Mouse (Mus musculus): ENCODE results near the gene Ptpra. TPM values are rescaled to one million over a fixed set of nuclear protein-coding genes. Genes with fewer than 3 reads are reported as not detected.

Gene Ptpra
- polyA plus RNA-seq, 1 experiment from 2014 or later, result 144 TPM

DNA sequence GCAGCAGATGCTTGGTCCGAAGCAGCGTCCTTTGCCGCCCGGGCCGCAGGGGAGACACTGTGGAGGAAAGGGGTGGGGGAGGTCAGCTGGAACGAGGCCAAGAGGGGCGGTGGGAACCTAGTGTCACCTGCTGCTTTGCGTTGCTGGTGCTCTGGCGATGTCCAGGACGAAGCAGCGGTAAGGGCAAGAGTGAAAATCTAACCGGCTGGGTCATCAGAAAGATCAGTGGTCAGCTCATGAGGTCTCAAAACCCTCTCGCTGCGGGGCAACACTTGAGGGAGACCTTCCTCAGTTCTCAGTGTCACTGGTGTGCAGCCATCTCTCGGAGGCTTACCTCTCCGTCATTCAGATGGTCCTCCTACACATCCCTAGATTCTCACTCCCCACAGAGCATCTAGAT, 131.1 kb downstream of the Ptpra start:
- Histone ChIP-seq H3K4me3 (ENCODE audit: low read depth, low read length) (peak overlapping the region; percentile 29), H3K4me2 (ENCODE audit: low read length) (peak overlapping the region; percentile 57), H3K27me3 (ENCODE audit: control insufficient read depth, insufficient read depth, low read depth, low read length) (peaks cover 58% of the 10 kb centered on the region), H3K4me1 (ENCODE audit: control insufficient read depth, insufficient read depth, low read length) (peaks cover 16% of the 10 kb centered on the region), H3K27ac (ENCODE audit: low read length) (no peak overlapping the region), H3K9ac (ENCODE audit: low read depth, low read length) (no peak overlapping the region), H3K9me3 (replicated peaks; ENCODE audit: control insufficient read depth, low read length, poor library complexity, severe bottlenecking) (no peaks in the 10 kb centered on the region), H3K36me3 (ENCODE audit: control insufficient read depth, insufficient read depth, low read length) (no peaks in the 10 kb centered on the region)
- ATAC-seq, result no peak
- WGBS, result 4% methylated on average over 16 of the region's 16 CpGs

DNA sequence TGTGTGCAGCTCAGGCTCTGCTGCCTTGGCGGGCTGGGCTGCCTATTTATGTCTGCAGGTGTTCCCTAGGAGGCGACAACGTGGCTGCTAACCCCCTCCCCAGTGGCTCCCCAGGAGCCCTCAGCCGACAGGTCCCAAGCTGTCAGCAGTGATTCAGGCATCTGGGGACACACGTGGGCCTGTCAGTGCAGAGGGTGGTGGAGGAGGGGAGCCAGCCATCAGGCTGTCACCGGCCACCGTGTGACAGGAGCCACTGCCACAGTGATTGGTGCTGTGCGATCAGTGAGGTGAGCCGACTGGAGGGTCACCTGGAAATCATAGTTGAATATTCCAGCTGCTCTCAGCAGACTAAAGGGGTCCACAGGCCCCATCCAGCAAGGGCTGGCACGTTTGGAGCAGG, 132.5 kb downstream of the Ptpra start, which contains the start of gene Avp:
TSS of gene Avp (minus strand) at position 3 of the 400 bp plus-strand sequence.
- Histone ChIP-seq H3K9ac (ENCODE audit: low read depth, low read length) (no peak within 1 kb of the TSS), H3K36me3 (ENCODE audit: control insufficient read depth, insufficient read depth, low read length) (no peaks in the 10 kb centered on the region), H3K4me3 (ENCODE audit: low read depth, low read length) (no peak within 1 kb of the TSS), H3K9me3 (replicated peaks; ENCODE audit: control insufficient read depth, low read length, poor library complexity, severe bottlenecking) (no peaks in the 10 kb centered on the region), H3K4me2 (ENCODE audit: low read length) (no peak within 1 kb of the TSS), H3K4me1 (ENCODE audit: control insufficient read depth, insufficient read depth, low read length) (peaks cover 11% of the 10 kb centered on the region), H3K27me3 (ENCODE audit: control insufficient read depth, insufficient read depth, low read depth, low read length) (peaks cover 51% of the 10 kb centered on the region), H3K27ac (ENCODE audit: low read length) (no peak within 1 kb of the TSS)
- no peak for ATAC-seq
- WGBS, result 30% methylated on average over 10 of the region's 10 CpGs

DNA sequence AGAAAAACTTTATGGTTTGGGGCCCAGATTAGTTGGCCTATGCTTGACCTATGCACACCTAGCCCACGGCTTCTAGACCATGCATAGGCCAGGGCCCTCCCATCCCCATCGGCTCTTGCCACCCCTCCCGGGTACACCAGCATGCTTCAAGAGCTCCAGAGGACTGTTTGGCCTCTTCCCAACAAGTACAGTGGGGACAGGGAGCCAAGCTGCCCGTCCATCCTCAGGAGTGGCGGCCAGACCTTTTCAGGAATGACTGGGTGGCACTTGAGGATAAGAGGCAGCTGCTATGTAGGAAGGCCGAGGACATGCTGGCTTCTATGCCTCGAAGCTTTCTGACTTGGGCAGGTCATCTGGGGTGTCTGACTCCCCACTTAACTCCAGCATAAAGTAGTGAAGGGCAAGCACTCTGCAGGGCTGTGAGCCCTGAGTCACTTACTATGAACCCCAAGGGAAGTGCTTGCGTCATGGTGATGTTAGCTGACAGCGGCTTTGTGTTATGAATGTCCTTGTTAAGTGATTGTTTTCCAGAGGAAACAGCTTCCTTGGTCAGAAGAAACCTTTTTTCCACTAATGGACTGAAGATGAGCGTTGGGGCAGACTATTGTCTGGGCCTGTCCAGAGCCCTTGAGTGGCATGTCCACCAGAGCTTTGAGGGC, 134.0 kb downstream of the Ptpra start:
- Histone ChIP-seq H3K4me2 (ENCODE audit: low read length) (no peak overlapping the region), H3K9me3 (replicated peaks; ENCODE audit: control insufficient read depth, low read length, poor library complexity, severe bottlenecking) (no peaks in the 10 kb centered on the region), H3K9ac (ENCODE audit: low read depth, low read length) (no peak overlapping the region), H3K27me3 (ENCODE audit: control insufficient read depth, insufficient read depth, low read depth, low read length) (peaks cover 37% of the 10 kb centered on the region), H3K4me1 (ENCODE audit: control insufficient read depth, insufficient read depth, low read length) (peaks cover 8% of the 10 kb centered on the region), H3K27ac (ENCODE audit: low read length) (no peak overlapping the region), H3K36me3 (ENCODE audit: control insufficient read depth, insufficient read depth, low read length) (no peaks in the 10 kb centered on the region), H3K4me3 (ENCODE audit: low read depth, low read length) (no peak overlapping the region)
- no peak for ATAC-seq
- 78% methylated on average over 10 of the region's 10 CpGs for WGBS

DNA sequence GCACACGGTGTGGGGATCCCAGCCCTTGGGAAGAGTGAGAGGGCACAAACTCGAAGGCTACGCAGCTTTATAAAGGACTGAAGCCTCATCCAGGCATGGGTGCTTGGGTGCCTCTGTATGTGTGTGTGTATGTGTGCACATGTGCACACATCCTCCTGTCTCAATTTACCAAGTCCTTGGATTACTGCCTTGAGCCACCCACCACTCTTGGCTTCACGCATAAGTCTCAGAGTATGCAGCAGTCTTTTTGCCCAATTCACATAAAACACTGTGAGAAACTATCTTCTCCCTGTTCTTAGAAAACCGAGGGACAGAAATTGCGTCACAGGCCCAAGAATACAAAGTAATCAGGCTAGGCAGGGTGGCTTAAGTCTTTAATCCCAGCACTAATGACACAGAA, 135.9 kb downstream of the Ptpra start:
- Histone ChIP-seq H3K4me3 (ENCODE audit: low read depth, low read length) (no peak overlapping the region), H3K9me3 (replicated peaks; ENCODE audit: control insufficient read depth, low read length, poor library complexity, severe bottlenecking) (no peaks in the 10 kb centered on the region), H3K36me3 (ENCODE audit: control insufficient read depth, insufficient read depth, low read length) (peaks cover 6% of the 10 kb centered on the region), H3K4me1 (ENCODE audit: control insufficient read depth, insufficient read depth, low read length) (no peaks in the 10 kb centered on the region; the same call in 1 of the 2 replicates), H3K9ac (ENCODE audit: low read depth, low read length) (no peak overlapping the region), H3K4me2 (ENCODE audit: low read length) (no peak overlapping the region), H3K27me3 (ENCODE audit: control insufficient read depth, insufficient read depth, low read depth, low read length) (peaks cover 17% of the 10 kb centered on the region), H3K27ac (ENCODE audit: low read length) (no peak overlapping the region)
- WGBS, result 90% methylated on average over 6 of the region's 6 CpGs
- ATAC-seq, result no peak

DNA sequence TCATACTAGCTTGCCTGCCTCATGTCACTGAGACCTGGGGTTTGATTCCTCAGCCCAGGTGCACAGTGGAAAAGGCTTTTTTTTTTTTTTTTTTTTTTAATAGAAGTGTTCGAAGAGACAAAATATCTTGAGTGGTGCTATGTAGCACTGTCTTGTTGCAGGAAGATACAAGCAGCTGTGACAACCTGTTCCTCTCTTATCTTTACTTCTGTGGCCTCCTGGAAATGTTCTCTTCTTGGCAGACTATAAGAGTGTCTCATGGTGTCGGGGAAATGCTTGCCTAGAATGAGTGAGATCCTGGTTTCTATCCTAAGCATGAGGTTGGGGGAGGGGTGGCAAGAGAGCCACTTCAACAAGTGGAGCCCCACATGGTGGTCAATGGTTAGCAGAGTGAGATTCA, 138.3 kb downstream of the Ptpra start:
- Histone ChIP-seq H3K4me3 (ENCODE audit: low read depth, low read length) (no peak overlapping the region), H3K36me3 (ENCODE audit: control insufficient read depth, insufficient read depth, low read length) (peaks cover 11% of the 10 kb centered on the region), H3K9ac (ENCODE audit: low read depth, low read length) (no peak overlapping the region), H3K27me3 (ENCODE audit: control insufficient read depth, insufficient read depth, low read depth, low read length) (no peaks in the 10 kb centered on the region), H3K4me2 (ENCODE audit: low read length) (no peak overlapping the region), H3K27ac (ENCODE audit: low read length) (no peak overlapping the region), H3K4me1 (ENCODE audit: control insufficient read depth, insufficient read depth, low read length) (no peaks in the 10 kb centered on the region), H3K9me3 (replicated peaks; ENCODE audit: control insufficient read depth, low read length, poor library complexity, severe bottlenecking) (no peaks in the 10 kb centered on the region)
- no peak for ATAC-seq
- WGBS, result 93% methylated on average over 2 of the region's 2 CpGs

DNA sequence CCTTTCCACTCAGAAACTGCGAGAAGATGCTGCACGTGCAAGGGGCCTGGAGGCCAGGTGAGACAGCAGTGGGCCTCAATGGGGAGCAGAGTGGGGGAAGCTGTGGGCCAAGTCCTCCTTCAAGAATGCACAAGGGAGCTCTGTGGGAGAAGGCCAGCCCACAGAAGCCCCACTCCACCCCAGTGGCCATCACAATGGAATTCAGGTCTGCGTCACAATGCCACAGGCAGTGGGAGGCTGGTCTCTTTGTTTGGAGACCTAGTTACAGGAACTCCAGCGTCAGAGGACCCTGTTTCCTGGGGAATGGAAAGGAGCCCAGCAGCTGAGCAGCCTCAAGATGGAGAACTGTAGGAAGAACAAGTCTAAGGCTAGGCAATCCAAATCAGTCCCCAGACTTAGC, 139.1 kb downstream of the Ptpra start:
- H3K4me3 ChIP-seq (ENCODE audit: low read depth, low read length), result no peak overlapping the region
- H3K27me3 ChIP-seq (ENCODE audit: control insufficient read depth, insufficient read depth, low read depth, low read length), result no peaks in the 10 kb centered on the region
- 63% methylated on average over 4 of the region's 4 CpGs for WGBS
- no peak overlapping the region for H3K9ac ChIP-seq (ENCODE audit: low read depth, low read length)
- H3K27ac ChIP-seq (ENCODE audit: low read length), result no peak overlapping the region
- H3K4me2 ChIP-seq (ENCODE audit: low read length), result no peak overlapping the region
- H3K9me3 ChIP-seq (replicated peaks; ENCODE audit: control insufficient read depth, low read length, poor library complexity, severe bottlenecking), result no peaks in the 10 kb centered on the region
- H3K36me3 ChIP-seq (ENCODE audit: control insufficient read depth, insufficient read depth, low read length), result peaks cover 11% of the 10 kb centered on the region
- no peak for ATAC-seq
- no peaks in the 10 kb centered on the region for H3K4me1 ChIP-seq (ENCODE audit: control insufficient read depth, insufficient read depth, low read length)

DNA sequence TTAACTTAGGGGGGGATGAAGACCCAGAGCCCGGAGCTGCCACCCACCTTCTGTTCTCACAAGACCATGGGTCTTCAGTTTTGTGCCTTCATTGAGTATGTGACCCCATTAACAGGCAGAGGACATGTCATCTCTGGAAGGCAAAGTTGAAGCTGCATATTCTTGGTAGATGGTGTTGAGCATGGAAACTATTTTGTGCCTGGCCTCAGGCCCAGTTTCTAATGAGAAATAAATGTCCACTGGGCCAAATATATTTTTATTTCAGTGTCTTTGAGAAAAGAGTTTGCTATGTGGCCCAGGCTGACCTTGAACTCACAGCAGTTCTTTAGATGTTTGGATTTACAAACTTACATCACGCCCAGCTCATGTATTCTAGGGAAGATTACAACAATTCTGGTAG, 139.7 kb downstream of the Ptpra start:
- Histone ChIP-seq H3K9ac (ENCODE audit: low read depth, low read length) (no peak overlapping the region), H3K27me3 (ENCODE audit: control insufficient read depth, insufficient read depth, low read depth, low read length) (no peaks in the 10 kb centered on the region), H3K9me3 (replicated peaks; ENCODE audit: control insufficient read depth, low read length, poor library complexity, severe bottlenecking) (no peaks in the 10 kb centered on the region), H3K4me3 (ENCODE audit: low read depth, low read length) (no peak overlapping the region), H3K4me1 (ENCODE audit: control insufficient read depth, insufficient read depth, low read length) (no peaks in the 10 kb centered on the region), H3K27ac (ENCODE audit: low read length) (no peak overlapping the region), H3K4me2 (ENCODE audit: low read length) (no peak overlapping the region), H3K36me3 (ENCODE audit: control insufficient read depth, insufficient read depth, low read length) (peaks cover 13% of the 10 kb centered on the region)
- 94% methylated on average over 2 of the region's 2 CpGs for WGBS
- no peak for ATAC-seq

DNA sequence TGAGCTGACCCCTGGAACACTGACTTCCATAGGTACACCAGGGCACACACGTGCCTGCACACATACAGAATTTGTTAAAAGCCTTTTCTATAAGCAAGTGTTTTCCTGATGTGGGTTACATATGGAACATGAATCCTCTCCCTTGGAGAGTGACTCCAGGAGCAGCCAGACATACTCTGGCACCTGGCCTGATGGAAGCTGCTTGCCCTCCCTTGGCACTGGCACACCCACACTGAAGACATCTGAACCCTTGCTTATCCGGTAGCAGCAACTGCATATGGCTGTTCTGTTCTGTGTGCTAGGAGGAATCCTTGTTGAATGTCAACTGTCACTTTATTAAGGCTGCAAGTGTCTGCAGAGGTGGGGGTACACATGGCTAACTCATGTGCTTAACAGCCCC, 140.9 kb downstream of the Ptpra start:
- WGBS, result 98% methylated on average over 2 of the region's 2 CpGs
- peaks cover 16% of the 10 kb centered on the region for H3K36me3 ChIP-seq (ENCODE audit: control insufficient read depth, insufficient read depth, low read length)
- H3K9me3 ChIP-seq (replicated peaks; ENCODE audit: control insufficient read depth, low read length, poor library complexity, severe bottlenecking), result no peaks in the 10 kb centered on the region
- H3K4me2 ChIP-seq (ENCODE audit: low read length), result no peak overlapping the region
- ATAC-seq, result no peak
- H3K27ac ChIP-seq (ENCODE audit: low read length), result no peak overlapping the region
- H3K4me3 ChIP-seq (ENCODE audit: low read depth, low read length), result no peak overlapping the region
- no peaks in the 10 kb centered on the region for H3K4me1 ChIP-seq (ENCODE audit: control insufficient read depth, insufficient read depth, low read length)
- no peaks in the 10 kb centered on the region for H3K27me3 ChIP-seq (ENCODE audit: control insufficient read depth, insufficient read depth, low read depth, low read length)
- no peak overlapping the region for H3K9ac ChIP-seq (ENCODE audit: low read depth, low read length)

DNA sequence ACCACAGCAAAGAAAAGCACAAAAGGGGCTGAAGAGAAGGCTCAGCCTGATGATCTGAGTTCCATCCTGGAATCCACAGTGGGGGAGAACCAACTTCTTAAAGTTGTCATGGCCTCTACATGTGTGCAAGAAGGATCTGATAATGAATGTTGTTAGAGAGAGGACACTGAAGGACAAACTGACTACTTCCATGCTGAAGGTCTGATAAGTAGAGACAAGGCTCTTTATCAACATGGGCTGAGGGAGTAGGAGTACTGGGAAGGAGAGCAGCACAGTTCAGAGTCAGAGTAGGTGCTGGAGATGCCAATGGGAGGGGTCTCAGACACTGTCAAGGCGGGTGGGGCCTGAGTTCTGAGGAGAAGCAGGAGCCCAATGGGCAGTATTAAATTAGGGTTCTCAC, 145.5 kb downstream of the Ptpra start:
- no peaks in the 10 kb centered on the region for H3K27me3 ChIP-seq (ENCODE audit: control insufficient read depth, insufficient read depth, low read depth, low read length)
- no peak overlapping the region for H3K4me3 ChIP-seq (ENCODE audit: low read depth, low read length)
- ATAC-seq, result no peak
- no peak overlapping the region for H3K27ac ChIP-seq (ENCODE audit: low read length)
- H3K4me1 ChIP-seq (ENCODE audit: control insufficient read depth, insufficient read depth, low read length), result no peaks in the 10 kb centered on the region
- no peak overlapping the region for H3K4me2 ChIP-seq (ENCODE audit: low read length)
- H3K9me3 ChIP-seq (replicated peaks; ENCODE audit: control insufficient read depth, low read length, poor library complexity, severe bottlenecking), result no peaks in the 10 kb centered on the region
- no peak overlapping the region for H3K9ac ChIP-seq (ENCODE audit: low read depth, low read length)
- WGBS, result 90% methylated on average over 1 of the region's 1 CpGs
- peaks cover 26% of the 10 kb centered on the region for H3K36me3 ChIP-seq (ENCODE audit: control insufficient read depth, insufficient read depth, low read length)

Measured in midbrain, embryonic 16.5 days (tissue).